Mouse (Mus musculus) midbrain, postnatal 0 days (tissue): ENCODE data around the gene Pdpk1. TPM values are rescaled to one million over a fixed set of nuclear protein-coding genes. Genes with fewer than 3 reads are reported as not detected.

Source experiments
- ATAC-seq: fragments of 200-750 bp; cut with Nextera tagmentation; 2 replicates; pipeline ENCODE4 v1.8.0; 2017; ENCODE audit warnings: moderate number of reproducible peaks, mild to moderate bottlenecking, moderate TSS enrichment, moderate library complexity; ENCODE audit not compliant: low FRiP score
- DNase-seq: peaks from one replicate; pipeline ENCODE4 v3.0.0-alpha.2; 2015; ENCODE audit warnings: low spot score
- H3K27ac ChIP-seq: fragments of 300-500 bp; sonication (generic); 2 replicates; pipeline ENCODE4 v1.5.1; 2014; ENCODE audit warnings: low read depth, mild to moderate bottlenecking, low read length, mixed read lengths
- H3K27me3 ChIP-seq: fragments of 300-500 bp; sonication (generic); 2 replicates; pipeline ENCODE4 v1.6.1; 2014; ENCODE audit warnings: low read length, control low read depth, mixed read lengths; ENCODE audit not compliant: insufficient read depth
- H3K36me3 ChIP-seq: fragments of 300-500 bp; sonication (generic); 2 replicates; pipeline ENCODE4 v1.6.1; 2014; ENCODE audit warnings: low read length, control low read depth, mixed read lengths; ENCODE audit not compliant: insufficient read depth
- H3K4me1 ChIP-seq: fragments of 300-500 bp; sonication (generic); 2 replicates; pipeline ENCODE4 v1.6.1; 2014; ENCODE audit warnings: mild to moderate bottlenecking, control low read depth, antibody characterized with exemption, low read length, mixed read lengths; ENCODE audit not compliant: insufficient read depth
- H3K4me2 ChIP-seq: fragments of 300-500 bp; sonication (generic); 2 replicates; pipeline ENCODE4 v1.6.1; 2014; ENCODE audit warnings: low read depth, mild to moderate bottlenecking, low read length, mixed read lengths; ENCODE audit not compliant: poor library complexity, severe bottlenecking
- H3K4me3 ChIP-seq: fragments of 300-500 bp; sonication (generic); 2 replicates; pipeline ENCODE4 v1.5.1; 2014; ENCODE audit warnings: low read depth, mild to moderate bottlenecking, low read length, moderate library complexity
- H3K9ac ChIP-seq: fragments of 300-500 bp; sonication (generic); replicated peaks from 2 replicates; pipeline ENCODE4 v1.6.1; 2014; ENCODE audit warnings: mild to moderate bottlenecking, low read length, moderate library complexity, mixed read lengths; ENCODE audit not compliant: poor library complexity, severe bottlenecking
- H3K9me3 ChIP-seq: fragments of 300-500 bp; sonication (generic); 2 replicates; pipeline ENCODE4 v1.6.1; 2016; ENCODE audit warnings: low read length, control low read depth
- CTCF ChIP-seq: IDR thresholded peaks from 2 replicates; pipeline ENCODE4 v1.5.1; 2016; ENCODE audit warnings: antibody characterized with exemption, mild to moderate bottlenecking
- WGBS: fragments of 180-500 bp; shearing (Covaris S2); extraction: QIAGEN DNeasy Blood & Tissue Kit; methylation state at CpG from one replicate; pipeline ENCODE4 v1.1.7; 2014; 5-methylcytosine and 5-hydroxymethylcytosine counted together
- polyA plus RNA-seq: library from polyadenylated mRNA; unstranded; fragments of >200 nt; fragmentation: Nextera tagmentation; extraction: Ambion mirVana; gene quantifications from 2 replicates; pipeline ENCODE4 v1.2.1, GENCODE M21; 2015
- total RNA-seq: library from RNA; depleted of rRNA; stranded (reverse); fragments of >200 nt; gene quantifications from 2 replicates; pipeline ENCODE4 v1.2.3, GENCODE M21; 2014

Gene Pdpk1
- total and polyA plus RNA-seq, 2 experiments from 2014 or later = 57.9 to 61.5 TPM

DNA sequence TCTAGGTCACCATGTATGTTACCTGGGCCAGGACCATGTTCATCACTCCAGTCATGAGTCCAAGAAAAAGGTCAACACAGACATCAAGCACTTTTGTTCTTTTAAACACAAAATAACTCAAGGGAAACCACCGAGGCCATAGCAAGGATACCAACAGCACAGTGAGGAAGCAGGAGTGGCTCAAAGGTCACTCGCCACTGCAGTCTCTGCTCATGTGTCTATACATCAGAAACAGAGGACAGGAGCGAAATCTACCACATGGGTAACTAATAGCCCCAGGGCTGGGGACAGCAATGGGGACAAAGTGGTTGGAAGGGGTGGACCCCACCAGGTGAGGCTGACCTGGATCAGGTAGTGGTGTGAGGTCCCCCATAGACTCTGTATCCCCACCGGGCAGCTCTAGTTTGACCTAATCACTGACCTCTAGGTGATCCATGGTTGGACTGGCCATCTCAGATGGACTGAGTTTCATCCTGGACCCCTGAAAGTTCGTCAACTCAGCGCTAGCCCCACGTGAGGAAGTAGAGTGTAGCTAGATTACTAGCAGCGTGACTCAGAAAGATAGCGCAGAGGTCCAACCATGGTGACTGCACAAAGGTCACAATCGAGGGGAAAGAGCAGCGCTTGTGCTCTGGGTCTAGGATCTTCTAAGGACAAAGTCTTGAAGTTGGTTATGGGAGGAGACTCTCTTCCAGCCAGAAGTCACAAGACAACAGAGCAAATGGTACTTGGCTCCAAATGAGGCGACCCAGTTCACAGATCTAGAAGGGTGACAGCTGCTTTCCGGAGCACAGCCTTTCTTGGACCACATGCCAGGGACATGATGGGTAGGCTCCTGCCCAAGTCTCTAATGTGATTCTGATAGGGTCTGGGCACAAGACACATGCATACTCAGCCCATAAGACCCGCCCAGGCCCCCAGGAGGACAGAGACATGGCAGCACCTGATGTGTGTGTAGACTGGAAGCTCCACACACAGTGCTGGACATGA is 93.8 kb downstream of the Pdpk1 start:
- H3K9ac ChIP-seq = no peak overlapping the region
- ATAC-seq (no peak), DNase-seq (no peak)
- 94% methylated on average over 14 of the region's 14 CpGs for WGBS
- no peak overlapping the region for H3K4me2 ChIP-seq
- no peaks in the 10 kb centered on the region for H3K9me3 ChIP-seq
- no peak overlapping the region for H3K4me3 ChIP-seq
- no peaks in the 10 kb centered on the region for H3K27me3 ChIP-seq
- H3K4me1 ChIP-seq = no peaks in the 10 kb centered on the region
- H3K36me3 ChIP-seq = peaks cover 77% of the 10 kb centered on the region
- no peak for TF ChIP-seq CTCF
- no peak overlapping the region for H3K27ac ChIP-seq

DNA sequence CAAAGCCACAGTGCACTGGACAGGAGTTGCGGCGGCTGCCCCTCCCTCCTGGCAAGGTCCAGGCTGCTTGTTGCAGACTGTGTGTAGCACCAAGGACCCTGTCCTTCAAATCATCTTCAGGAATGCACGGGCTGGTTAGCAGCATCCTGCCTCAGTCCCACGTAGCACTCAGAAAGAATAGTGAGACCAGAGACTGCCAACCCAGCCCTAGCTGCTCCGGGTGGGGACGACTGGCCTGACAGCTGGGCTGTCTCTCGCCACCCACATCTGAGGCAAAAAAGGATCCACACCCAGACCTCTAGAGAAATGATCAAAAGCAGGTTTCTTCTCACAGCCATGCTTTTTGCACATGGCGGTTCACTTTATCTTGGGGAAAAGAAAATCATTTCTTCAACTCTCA is 101.7 kb downstream of the Pdpk1 start:
- Histone ChIP-seq H3K4me3 (no peak overlapping the region), H3K27me3 (no peaks in the 10 kb centered on the region), H3K4me1 (no peaks in the 10 kb centered on the region), H3K36me3 (peaks cover 57% of the 10 kb centered on the region), H3K27ac (no peak overlapping the region), H3K4me2 (no peak overlapping the region), H3K9ac (no peak overlapping the region), H3K9me3 (no peaks in the 10 kb centered on the region)
- TF ChIP-seq CTCF = no peak
- 92% methylated on average over 8 of the region's 8 CpGs for WGBS
- ATAC-seq (no peak), DNase-seq (no peak)

GRCm38 (mm10) chr17:24048053-24048452 is 102.7 kb downstream of the Pdpk1 start:
- no peak for TF ChIP-seq CTCF
- Histone ChIP-seq H3K4me3 (no peak overlapping the region), H3K4me2 (no peak overlapping the region), H3K4me1 (no peaks in the 10 kb centered on the region), H3K9ac (no peak overlapping the region), H3K9me3 (no peaks in the 10 kb centered on the region), H3K27me3 (no peaks in the 10 kb centered on the region), H3K27ac (no peak overlapping the region), H3K36me3 (peaks cover 47% of the 10 kb centered on the region)
- no peak for DNase-seq
- WGBS = 91% methylated on average over 5 of the region's 5 CpGs
- ATAC-seq = no peak

GRCm38 (mm10) chr17:24046026-24046425 is 104.7 kb downstream of the Pdpk1 start:
- peaks cover 33% of the 10 kb centered on the region for H3K36me3 ChIP-seq
- DNase-seq = no peak
- H3K27me3 ChIP-seq = no peaks in the 10 kb centered on the region
- H3K9ac ChIP-seq = no peak overlapping the region
- no peaks in the 10 kb centered on the region for H3K9me3 ChIP-seq
- no peak overlapping the region for H3K4me2 ChIP-seq
- 58% methylated on average over 5 of the region's 5 CpGs for WGBS
- no peak overlapping the region for H3K4me3 ChIP-seq
- no peak for ATAC-seq
- TF ChIP-seq CTCF = no peak
- H3K4me1 ChIP-seq = no peaks in the 10 kb centered on the region
- H3K27ac ChIP-seq = no peak overlapping the region

- Histone ChIP-seq H3K9ac (no peak overlapping the region), H3K4me3 (no peak overlapping the region), H3K27ac (no peak overlapping the region), H3K9me3 (no peaks in the 10 kb centered on the region), H3K4me2 (no peak overlapping the region), H3K27me3 (no peaks in the 10 kb centered on the region), H3K4me1 (no peaks in the 10 kb centered on the region), H3K36me3 (peaks cover 30% of the 10 kb centered on the region)
- WGBS = 80% methylated on average over 10 of the region's 10 CpGs
- TF ChIP-seq CTCF = no peak
- ATAC-seq (no peak), DNase-seq (no peak)
Observed at GRCm38 (mm10) chr17:24045608-24046007, 105.1 kb downstream of the Pdpk1 start.

- H3K27ac ChIP-seq = no peak overlapping the region
- no peak overlapping the region for H3K9ac ChIP-seq
- no peak overlapping the region for H3K4me2 ChIP-seq
- H3K4me3 ChIP-seq = no peak overlapping the region
- peaks cover 28% of the 10 kb centered on the region for H3K36me3 ChIP-seq
- no peak for ATAC-seq
- WGBS = 73% methylated on average over 5 of the region's 5 CpGs
- no peaks in the 10 kb centered on the region for H3K9me3 ChIP-seq
- peak; percentile 10; the same call in 1 of the 2 replicates for TF ChIP-seq CTCF
- H3K27me3 ChIP-seq = no peaks in the 10 kb centered on the region
- no peak for DNase-seq
- H3K4me1 ChIP-seq = no peaks in the 10 kb centered on the region
Observed at GRCm38 (mm10) chr17:24044482-24044881, 106.2 kb downstream of the Pdpk1 start.
